ENCODE assay signal across 13 mouse cellular contexts in the genomic region with DNA sequence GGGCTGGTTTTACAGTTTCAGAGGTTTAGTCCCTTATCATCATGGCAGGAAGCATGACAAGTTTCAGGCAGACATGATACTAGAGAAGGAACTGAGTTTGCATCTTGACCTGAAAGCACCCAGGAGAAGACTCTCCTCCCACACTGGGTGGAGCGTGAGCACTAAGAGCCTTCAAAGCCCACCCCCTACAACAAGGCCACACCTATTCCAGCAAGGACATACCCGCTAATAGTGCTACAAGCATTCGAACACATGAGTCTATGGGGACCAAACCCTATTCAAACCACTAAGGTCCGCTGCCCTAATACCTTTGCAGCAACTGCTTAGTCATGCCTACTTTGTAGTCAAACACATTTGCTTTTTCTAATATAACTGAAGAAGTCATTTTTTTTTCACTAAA.
DNase-seq lines count a peak whose midpoint lies in the region; ATAC-seq and TF ChIP-seq lines count a peak whose summit lies in the region.
"Had no signal": no experiment of that assay in that cellular context is flagged by ENCODE, and none has a peak within 500 bp of the region (broad histone marks: within the 10 kb centered on the region; RNA-seq: fewer than 3 reads in every experiment).

No protein-coding gene starts in this region.

- no peak overlapping the region for H3K9ac ChIP-seq in forebrain, embryonic 11.5 days (ENCODE audit: low read length)
- no peak overlapping the region for H3K9ac ChIP-seq in forebrain, embryonic 13.5 days
- no peak overlapping the region for H3K9ac ChIP-seq in kidney, embryonic 14.5 days (ENCODE audit: low read depth, low read length)
- no peak overlapping the region for H3K9ac ChIP-seq in hindbrain, postnatal 0 days (replicated peaks; ENCODE audit: low read length)
- H3K9ac ChIP-seq in midbrain, embryonic 15.5 days, result no peak overlapping the region
- H3K9ac ChIP-seq: liver, embryonic 15.5 days had no signal

- H3K27ac ChIP-seq in forebrain, embryonic 11.5 days (ENCODE audit: low read depth, low read length), result no peak overlapping the region
- H3K27ac ChIP-seq in forebrain, embryonic 13.5 days, result no peak overlapping the region
- H3K27ac ChIP-seq in kidney, embryonic 14.5 days (ENCODE audit: low read depth, low read length), result no peak overlapping the region
- no peak overlapping the region for H3K27ac ChIP-seq in hindbrain, postnatal 0 days
- H3K27ac ChIP-seq in midbrain, embryonic 15.5 days, result no peak overlapping the region
- H3K27ac ChIP-seq: layer of hippocampus, adult 2 months; liver, embryonic 15.5 days had no signal

- 44% methylated on average over 4 of the region's 4 CpGs for WGBS in forebrain, embryonic 11.5 days
- 62% methylated on average over 4 of the region's 4 CpGs for WGBS in forebrain, embryonic 13.5 days
- WGBS in kidney, embryonic 14.5 days, result 58% methylated on average over 4 of the region's 4 CpGs
- WGBS in hindbrain, postnatal 0 days, result 52% methylated on average over 4 of the region's 4 CpGs
- 44% methylated on average over 4 of the region's 4 CpGs for WGBS in midbrain, embryonic 15.5 days

- H3K4me3 ChIP-seq in forebrain, embryonic 11.5 days (ENCODE audit: low read depth, low read length), result no peak overlapping the region
- no peak overlapping the region for H3K4me3 ChIP-seq in forebrain, embryonic 13.5 days
- H3K4me3 ChIP-seq in kidney, embryonic 14.5 days (ENCODE audit: low read length), result no peak overlapping the region
- H3K4me3 ChIP-seq in hindbrain, postnatal 0 days (ENCODE audit: low read length), result no peak overlapping the region
- H3K4me3 ChIP-seq in midbrain, embryonic 15.5 days, result peak overlapping the region; percentile 2; the same call in 1 of the 2 replicates
- H3K4me3 ChIP-seq: layer of hippocampus, adult 2 months; liver, embryonic 15.5 days had no signal

- no peaks in the 10 kb centered on the region for H3K27me3 ChIP-seq in forebrain, embryonic 11.5 days (ENCODE audit: control insufficient read depth, insufficient read depth, low read length)
- H3K27me3 ChIP-seq in forebrain, embryonic 13.5 days, result no peaks in the 10 kb centered on the region
- no peaks in the 10 kb centered on the region for H3K27me3 ChIP-seq in kidney, embryonic 14.5 days (ENCODE audit: control insufficient read depth, insufficient read depth, low read length)
- no peaks in the 10 kb centered on the region for H3K27me3 ChIP-seq in hindbrain, postnatal 0 days (ENCODE audit: insufficient read depth, low read length)
- H3K27me3 ChIP-seq in midbrain, embryonic 15.5 days (replicated peaks), result no peaks in the 10 kb centered on the region
- H3K27me3 ChIP-seq: liver, embryonic 15.5 days had no signal

- no peaks in the 10 kb centered on the region for H3K4me1 ChIP-seq in forebrain, embryonic 11.5 days (replicated peaks; ENCODE audit: control insufficient read depth, insufficient read depth, low read length)
- H3K4me1 ChIP-seq in forebrain, embryonic 13.5 days, result no peaks in the 10 kb centered on the region
- H3K4me1 ChIP-seq in kidney, embryonic 14.5 days (ENCODE audit: control insufficient read depth, insufficient read depth, low read length), result no peaks in the 10 kb centered on the region
- no peaks in the 10 kb centered on the region for H3K4me1 ChIP-seq in hindbrain, postnatal 0 days (ENCODE audit: insufficient read depth, low read length)
- H3K4me1 ChIP-seq in midbrain, embryonic 15.5 days, result no peaks in the 10 kb centered on the region
- H3K4me1 ChIP-seq: liver, embryonic 15.5 days had no signal

- H3K9me3 ChIP-seq in forebrain, embryonic 11.5 days (ENCODE audit: control insufficient read depth, low read length), result no peaks in the 10 kb centered on the region
- H3K9me3 ChIP-seq in forebrain, embryonic 13.5 days (replicated peaks), result no peaks in the 10 kb centered on the region
- H3K9me3 ChIP-seq in kidney, embryonic 14.5 days (ENCODE audit: control insufficient read depth, low read length), result no peaks in the 10 kb centered on the region
- no peaks in the 10 kb centered on the region for H3K9me3 ChIP-seq in hindbrain, postnatal 0 days (ENCODE audit: low read length)
- H3K9me3 ChIP-seq in midbrain, embryonic 15.5 days, result no peaks in the 10 kb centered on the region
- H3K9me3 ChIP-seq: liver, embryonic 15.5 days had no signal

- ATAC-seq in forebrain, embryonic 11.5 days (replicated peaks; ENCODE audit: low FRiP score), result peak; percentile 58; the same call in 1 of the 2 replicates
- no peak for ATAC-seq in forebrain, embryonic 13.5 days
- ATAC-seq in kidney, embryonic 14.5 days (ENCODE audit: low FRiP score, low TSS enrichment), result peak; percentile 49; the same call in 1 of the 2 replicates
- 0 out of 2 replicates have a peak, but pooled peaks have one; percentile 49 for ATAC-seq in hindbrain, postnatal 0 days
- ATAC-seq in midbrain, embryonic 15.5 days (replicated peaks), result peak; percentile 60

- TF ChIP-seq CTCF in hindbrain, postnatal 0 days (IDR thresholded peaks at IDR 0.05; ENCODE audit: low read depth), result no peak

- DNase-seq in forebrain, embryonic 11.5 days (ENCODE audit: low spot score), result no peak
- DNase-seq in kidney, postnatal 10 days, result no peak
- no peak for DNase-seq in hindbrain, postnatal 0 days (ENCODE audit: low spot score)
- no peak for DNase-seq in urinary bladder, postnatal 14 days (ENCODE audit: low spot score)
- DNase-seq in lung, postnatal 10 days, result no peak
- DNase-seq: adrenal gland, postnatal 36 days; heart, adult 11 months; kidney, adult 2 months had no signal

- no peaks in the 10 kb centered on the region for H3K36me3 ChIP-seq in forebrain, embryonic 11.5 days (ENCODE audit: control insufficient read depth, insufficient read depth, low read length)
- H3K36me3 ChIP-seq in forebrain, embryonic 13.5 days (ENCODE audit: poor library complexity, severe bottlenecking), result no peaks in the 10 kb centered on the region
- no peaks in the 10 kb centered on the region for H3K36me3 ChIP-seq in kidney, embryonic 14.5 days (ENCODE audit: control insufficient read depth, insufficient read depth, low read length)
- no peaks in the 10 kb centered on the region for H3K36me3 ChIP-seq in hindbrain, postnatal 0 days (ENCODE audit: insufficient read depth, low read length)
- no peaks in the 10 kb centered on the region for H3K36me3 ChIP-seq in midbrain, embryonic 15.5 days (replicated peaks)
- H3K36me3 ChIP-seq: liver, embryonic 15.5 days had no signal

- H3K4me2 ChIP-seq in forebrain, embryonic 11.5 days (ENCODE audit: low read depth, low read length, severe bottlenecking), result no peak overlapping the region
- no peak overlapping the region; the same call in 1 of the 2 replicates for H3K4me2 ChIP-seq in forebrain, embryonic 13.5 days
- no peak overlapping the region for H3K4me2 ChIP-seq in kidney, embryonic 14.5 days (replicated peaks; ENCODE audit: low read depth, low read length)
- 0 out of 2 replicates have a peak overlapping the region, but pooled peaks have one; percentile 8 for H3K4me2 ChIP-seq in hindbrain, postnatal 0 days (ENCODE audit: low read depth, low read length)
- H3K4me2 ChIP-seq in midbrain, embryonic 15.5 days, result peak overlapping the region; percentile 15; the same call in 1 of the 2 replicates
- H3K4me2 ChIP-seq: liver, embryonic 15.5 days had no signal

Comparison
In these comparisons a context has a peak if more than half of its experiments do, and no peak if none do; other contexts are left out.
1. H3K4me2 ChIP-seq: peak in hindbrain, postnatal 0 days (single experiment) and midbrain, embryonic 15.5 days (single experiment); none in forebrain, embryonic 11.5 days (single experiment), forebrain, embryonic 13.5 days (single experiment) and kidney, embryonic 14.5 days (single experiment).